Comparison of ENCODE assay signal across 33 mouse cellular contexts in genomic region chr8:4269609-4270008, GRCm38 (mm10). TPM values are rescaled to one million over a fixed set of nuclear protein-coding genes. Genes with fewer than 3 reads are reported as not detected.
"Had no signal": no experiment of that assay in that cellular context is flagged by ENCODE, and none has a peak within 500 bp of the region (broad histone marks: within the 10 kb centered on the region; RNA-seq: fewer than 3 reads in every experiment).

No protein-coding gene starts in this region.

- H3K4me3 ChIP-seq: heart, embryonic 12.5 days; heart, embryonic 13.5 days; heart, embryonic 15.5 days; hindbrain, embryonic 10.5 days; hindbrain, embryonic 12.5 days; hindbrain, embryonic 13.5 days; hindbrain, embryonic 15.5 days; intestine, embryonic 15.5 days; kidney, embryonic 15.5 days; layer of hippocampus, adult 2 months; left cerebral cortex, adult 2 months had no signal

- H3K27ac ChIP-seq: heart, embryonic 13.5 days; heart, embryonic 15.5 days; hindbrain, embryonic 10.5 days; hindbrain, embryonic 12.5 days; hindbrain, embryonic 13.5 days; hindbrain, embryonic 14.5 days; hindbrain, embryonic 15.5 days; hindbrain, postnatal 0 days; intestine, embryonic 15.5 days; kidney, embryonic 15.5 days; kidney, postnatal 0 days; layer of hippocampus, adult 2 months; left cerebral cortex, adult 2 months had no signal

- DNase-seq: heart, postnatal 10 days; heart, postnatal 14 days; heart, postnatal 36 days; heart, postnatal 4 days; kidney, adult 11 months; kidney, adult 18-20 months; kidney, adult 2 months; kidney, adult 8-10 months; kidney, adult 9 months; kidney, postnatal 10 days; kidney, postnatal 14 days; kidney, postnatal 25 days; kidney, postnatal 36 days; kidney, postnatal 4 days; layer of hippocampus, adult 9-11 months; layer of hippocampus, postnatal 36 days had no signal

RNA-seq across cellular contexts. Expression of gene Gm49320, which starts 30.9 kb away (rescaled TPM):
- total RNA-seq: heart, postnatal 25 days; hematopoietic stem cell, adult 5-6 weeks; hindbrain, postnatal 0 days; left cerebral cortex, adult 18-20 months had no signal
